Mouse (Mus musculus): Measurements from ENCODE around the gene B3galt4.
"Not testable (repeated sequence)": the region's sequence is repeated elsewhere in the genome, so short reads cannot be mapped to it uniquely, and the experiment has no call there.

Gene B3galt4

DNA sequence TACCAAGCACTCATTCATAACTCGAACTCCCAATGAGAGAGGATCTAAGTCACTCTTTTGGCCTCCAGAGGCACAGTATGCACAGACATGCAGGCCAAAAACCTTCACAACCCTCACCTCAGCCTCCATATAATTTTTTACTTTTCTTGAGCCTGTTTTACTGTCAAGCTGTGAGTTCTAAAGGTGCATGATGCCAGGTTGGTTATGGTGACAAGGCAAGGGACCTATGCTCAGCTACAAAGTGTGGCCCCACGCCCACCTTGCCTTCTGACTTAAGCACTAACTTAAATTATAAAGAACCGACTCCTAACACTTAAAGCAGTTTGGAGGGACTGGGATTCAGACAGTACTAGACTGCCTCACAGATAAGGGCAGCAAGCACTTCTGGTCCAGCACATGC is 2.0 kb upstream of the B3galt4 start:
- H3K4me3 ChIP-seq (replicated peaks; ENCODE audit: low read length) = peak overlapping the region; percentile 95
- TF ChIP-seq NANOG (IDR thresholded peaks at IDR 0.05; ENCODE audit: borderline replicate concordance, low read length) (no peak), CTCF (conservative IDR thresholded peaks at IDR 0.05; ENCODE audit: low read length) (no peak), POU5F1 (IDR thresholded peaks at IDR 0.05; ENCODE audit: borderline replicate concordance, low read length) (no peak)
- H3K4me1 ChIP-seq (replicated peaks; ENCODE audit: low read depth, low read length) = peaks cover 66% of the 10 kb centered on the region
- H3K9me3 ChIP-seq (ENCODE audit: low read length) = no peaks in the 10 kb centered on the region
- no peaks in the 10 kb centered on the region for H3K27me3 ChIP-seq (ENCODE audit: insufficient read depth, low read length)
- peaks cover 74% of the 10 kb centered on the region for H3K36me3 ChIP-seq (ENCODE audit: insufficient read depth, low read length)

DNA sequence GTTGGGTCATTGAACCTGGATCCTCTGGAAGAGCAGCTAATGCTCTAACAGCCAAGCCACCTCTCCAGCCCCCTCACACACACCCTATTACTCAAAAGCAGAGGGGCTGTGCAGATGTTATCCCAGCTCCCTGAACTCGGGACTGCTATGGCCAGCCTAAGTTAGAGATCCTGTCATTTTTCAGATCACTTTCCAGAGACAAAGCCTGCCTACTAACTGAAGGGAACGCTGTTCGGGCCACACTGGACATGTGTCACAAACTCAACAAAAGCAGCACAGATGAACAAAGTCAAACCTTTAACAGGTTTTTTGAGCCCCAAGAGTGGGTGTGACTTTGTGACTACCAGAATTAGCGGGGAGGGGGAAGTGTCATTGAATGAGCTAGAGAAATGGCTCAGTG is 1.6 kb upstream of the B3galt4 start:
- TF ChIP-seq NANOG (IDR thresholded peaks at IDR 0.05; ENCODE audit: borderline replicate concordance, low read length) = no peak
- no peak for TF ChIP-seq CTCF (conservative IDR thresholded peaks at IDR 0.05; ENCODE audit: low read length)
- no peak for TF ChIP-seq POU5F1 (IDR thresholded peaks at IDR 0.05; ENCODE audit: borderline replicate concordance, low read length)
- Histone ChIP-seq H3K4me3 (replicated peaks; ENCODE audit: low read length) (peak overlapping the region; percentile 95), H3K36me3 (ENCODE audit: insufficient read depth, low read length) (peaks cover 74% of the 10 kb centered on the region), H3K27me3 (ENCODE audit: insufficient read depth, low read length) (no peaks in the 10 kb centered on the region), H3K4me1 (replicated peaks; ENCODE audit: low read depth, low read length) (peaks cover 70% of the 10 kb centered on the region), H3K9me3 (ENCODE audit: low read length) (no peaks in the 10 kb centered on the region)

GRCm38 (mm10) chr17:33952015-33952414 is 727 bp upstream of the B3galt4 start:
- peaks cover 72% of the 10 kb centered on the region for H3K4me1 ChIP-seq (replicated peaks; ENCODE audit: low read depth, low read length)
- not testable (repeated sequence) for H3K9me3 ChIP-seq (ENCODE audit: low read length); H3K27me3 ChIP-seq (ENCODE audit: insufficient read depth, low read length)
- peaks cover 75% of the 10 kb centered on the region for H3K36me3 ChIP-seq (ENCODE audit: insufficient read depth, low read length)
- H3K4me3 ChIP-seq (replicated peaks; ENCODE audit: low read length) = peak overlapping the region; percentile 95

GRCm38 (mm10) chr17:33950131-33950625 is 1.1 kb downstream of the B3galt4 start:
- peaks cover 93% of the 10 kb centered on the region for H3K36me3 ChIP-seq (ENCODE audit: insufficient read depth, low read length)
- no peaks in the 10 kb centered on the region for H3K9me3 ChIP-seq (ENCODE audit: low read length)
- no peak for TF ChIP-seq CTCF (conservative IDR thresholded peaks at IDR 0.05; ENCODE audit: low read length)
- no peak for TF ChIP-seq NANOG (IDR thresholded peaks at IDR 0.05; ENCODE audit: borderline replicate concordance, low read length)
- no peak for TF ChIP-seq POU5F1 (IDR thresholded peaks at IDR 0.05; ENCODE audit: borderline replicate concordance, low read length)
- H3K4me1 ChIP-seq (replicated peaks; ENCODE audit: low read depth, low read length) = peaks cover 65% of the 10 kb centered on the region
- H3K4me3 ChIP-seq (replicated peaks; ENCODE audit: low read length) = peak overlapping the region; percentile 95
- no peaks in the 10 kb centered on the region for H3K27me3 ChIP-seq (ENCODE audit: insufficient read depth, low read length)

DNA sequence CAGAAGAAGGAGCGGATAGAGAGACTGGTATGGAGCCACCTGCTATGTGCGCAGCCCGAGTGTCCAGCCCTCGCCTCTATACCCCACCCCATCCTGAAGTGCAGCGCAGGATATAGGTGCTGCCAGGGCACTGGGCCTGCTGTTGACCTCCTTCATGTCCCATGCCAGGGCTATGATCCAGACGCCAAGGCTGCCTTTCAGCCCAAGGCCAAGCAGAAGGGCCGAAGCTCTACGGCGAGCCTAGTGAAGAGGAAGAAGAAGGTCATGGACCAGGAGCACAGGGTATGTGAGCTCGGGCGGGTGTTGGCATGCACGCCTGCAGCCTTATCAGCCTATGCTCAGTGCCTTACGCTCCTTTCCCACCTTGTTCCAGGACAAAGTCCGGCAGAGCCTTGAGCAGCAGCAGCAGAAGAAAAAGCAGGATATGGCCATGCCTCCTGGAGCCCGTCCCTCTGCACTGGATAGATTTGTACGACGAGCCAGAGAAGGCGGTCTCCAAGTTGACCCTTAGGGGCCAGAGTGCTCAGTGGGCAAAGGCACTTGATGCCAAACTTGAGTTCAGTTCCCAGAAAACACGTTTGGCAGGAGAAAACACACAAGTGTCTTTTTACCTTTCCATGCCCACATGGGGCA is 2.3 kb downstream of the B3galt4 start:
- peak overlapping the region; percentile 45 for H3K4me3 ChIP-seq (replicated peaks; ENCODE audit: low read length)
- no peaks in the 10 kb centered on the region for H3K9me3 ChIP-seq (ENCODE audit: low read length)
- H3K36me3 ChIP-seq (ENCODE audit: insufficient read depth, low read length) = peaks cover 93% of the 10 kb centered on the region
- H3K4me1 ChIP-seq (replicated peaks; ENCODE audit: low read depth, low read length) = peaks cover 63% of the 10 kb centered on the region
- TF ChIP-seq POU5F1 (IDR thresholded peaks at IDR 0.05; ENCODE audit: borderline replicate concordance, low read length) (no peak), CTCF (conservative IDR thresholded peaks at IDR 0.05; ENCODE audit: low read length) (no peak), NANOG (IDR thresholded peaks at IDR 0.05; ENCODE audit: borderline replicate concordance, low read length) (no peak)
- no peaks in the 10 kb centered on the region for H3K27me3 ChIP-seq (ENCODE audit: insufficient read depth, low read length)

DNA sequence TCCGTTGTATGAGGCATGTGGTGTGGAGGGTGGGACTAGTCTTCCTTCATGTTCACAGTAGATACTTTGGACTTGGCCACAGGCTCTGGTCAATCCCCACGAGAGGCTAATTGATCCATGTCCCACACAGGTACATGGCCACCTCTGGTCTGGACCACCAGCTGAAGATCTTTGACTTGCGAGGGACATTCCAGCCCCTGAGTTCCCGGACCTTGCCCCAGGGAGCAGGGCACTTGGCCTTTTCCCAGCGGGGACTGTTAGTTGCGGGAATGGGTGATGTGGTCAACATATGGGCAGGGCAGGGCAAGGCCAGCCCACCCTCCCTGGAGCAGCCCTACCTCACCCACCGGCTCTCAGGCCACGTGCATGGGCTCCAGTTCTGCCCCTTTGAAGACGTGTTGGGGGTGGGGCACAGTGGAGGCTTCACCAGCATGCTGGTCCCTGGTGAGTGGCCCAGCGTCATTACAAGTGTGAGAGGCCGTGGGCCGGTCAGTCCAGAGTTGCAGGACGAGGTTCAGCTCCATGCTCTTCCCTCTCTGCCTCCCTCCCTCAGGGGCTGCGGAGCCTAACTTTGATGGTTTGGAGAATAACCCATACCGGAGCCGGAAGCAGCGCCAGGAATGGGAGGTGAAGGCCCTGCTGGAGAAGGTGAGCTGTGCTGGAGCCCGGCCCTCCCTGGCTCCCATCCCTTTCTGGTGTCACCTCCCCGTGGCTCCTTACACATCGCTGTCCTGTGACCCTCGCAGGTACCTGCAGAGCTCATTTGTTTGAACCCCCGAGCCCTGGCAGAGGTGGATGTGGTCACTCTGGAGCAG is 3.0 kb downstream of the B3galt4 start:
- Histone ChIP-seq H3K4me3 (replicated peaks; ENCODE audit: low read length) (peak overlapping the region; percentile 45; the same call in 1 of the 2 replicates), H3K4me1 (replicated peaks; ENCODE audit: low read depth, low read length) (peaks cover 62% of the 10 kb centered on the region), H3K27me3 (ENCODE audit: insufficient read depth, low read length) (no peaks in the 10 kb centered on the region), H3K36me3 (ENCODE audit: insufficient read depth, low read length) (peaks cover 93% of the 10 kb centered on the region), H3K9me3 (ENCODE audit: low read length) (no peaks in the 10 kb centered on the region)
- TF ChIP-seq POU5F1 (IDR thresholded peaks at IDR 0.05; ENCODE audit: borderline replicate concordance, low read length) (no peak), NANOG (IDR thresholded peaks at IDR 0.05; ENCODE audit: borderline replicate concordance, low read length) (no peak), CTCF (conservative IDR thresholded peaks at IDR 0.05; ENCODE audit: low read length) (no peak)

GRCm38 (mm10) chr17:33947430-33948089 is 3.7 kb downstream of the B3galt4 start:
- H3K36me3 ChIP-seq (ENCODE audit: insufficient read depth, low read length) = peaks cover 93% of the 10 kb centered on the region
- H3K9me3 ChIP-seq (ENCODE audit: low read length) = no peaks in the 10 kb centered on the region
- no peak overlapping the region for H3K4me3 ChIP-seq (replicated peaks; ENCODE audit: low read length)
- TF ChIP-seq POU5F1 (IDR thresholded peaks at IDR 0.05; ENCODE audit: borderline replicate concordance, low read length) (no peak), NANOG (IDR thresholded peaks at IDR 0.05; ENCODE audit: borderline replicate concordance, low read length) (no peak), CTCF (conservative IDR thresholded peaks at IDR 0.05; ENCODE audit: low read length) (no peak)
- peaks cover 61% of the 10 kb centered on the region for H3K4me1 ChIP-seq (replicated peaks; ENCODE audit: low read depth, low read length)
- no peaks in the 10 kb centered on the region for H3K27me3 ChIP-seq (ENCODE audit: insufficient read depth, low read length)

DNA sequence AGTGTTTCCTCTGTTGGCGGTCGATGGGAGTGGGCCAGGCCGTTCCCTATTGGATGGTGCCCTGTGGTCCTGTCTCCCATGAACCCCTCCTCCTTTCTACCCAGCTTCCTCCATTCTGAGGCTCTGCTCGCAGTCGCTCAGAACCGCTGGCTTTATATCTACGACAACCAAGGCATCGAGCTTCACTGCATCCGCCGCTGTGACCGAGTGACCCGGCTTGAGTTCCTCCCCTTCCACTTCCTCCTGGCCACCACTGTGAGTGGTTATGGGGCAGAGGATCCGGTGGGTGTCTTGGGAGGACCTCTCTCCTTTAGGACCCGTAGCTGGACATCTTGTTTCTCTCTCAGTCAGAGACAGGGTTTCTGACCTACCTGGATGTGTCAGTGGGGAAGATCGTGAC is 7.8 kb downstream of the B3galt4 start:
- H3K36me3 ChIP-seq (ENCODE audit: insufficient read depth, low read length) = peaks cover 83% of the 10 kb centered on the region
- H3K4me1 ChIP-seq (replicated peaks; ENCODE audit: low read depth, low read length) = peaks cover 53% of the 10 kb centered on the region
- no peaks in the 10 kb centered on the region for H3K27me3 ChIP-seq (ENCODE audit: insufficient read depth, low read length)
- H3K4me3 ChIP-seq (replicated peaks; ENCODE audit: low read length) = no peak overlapping the region
- no peak for TF ChIP-seq CTCF (conservative IDR thresholded peaks at IDR 0.05; ENCODE audit: low read length)
- TF ChIP-seq NANOG (IDR thresholded peaks at IDR 0.05; ENCODE audit: borderline replicate concordance, low read length) = no peak
- TF ChIP-seq POU5F1 (IDR thresholded peaks at IDR 0.05; ENCODE audit: borderline replicate concordance, low read length) = no peak
- H3K9me3 ChIP-seq (ENCODE audit: low read length) = no peaks in the 10 kb centered on the region

Data from E14TG2a.4 (cell line).